Mouse (Mus musculus) cortical plate, adult 2 months (tissue): ENCODE measurements around the gene Snx4. TPM values are rescaled to one million over a fixed set of nuclear protein-coding genes. Genes with fewer than 3 reads are reported as not detected.

ENCODE experiments used
- H3K27ac ChIP-seq: fragments of 200-500 bp; 2 replicates; pipeline ENCODE4 v1.5.1; 2012; ENCODE audit warnings: low read length, control low read depth, inconsistent platforms; ENCODE audit not compliant: insufficient read depth
- H3K4me1 ChIP-seq: fragments of 200-500 bp; 2 replicates; pipeline ENCODE4 v1.6.1; 2011; ENCODE audit warnings: low read length; ENCODE audit not compliant: control insufficient read depth, insufficient read depth
- H3K4me3 ChIP-seq: fragments of 200-500 bp; 2 replicates; pipeline ENCODE4 v1.5.1; 2011; ENCODE audit warnings: mild to moderate bottlenecking, low read length, control low read depth; ENCODE audit not compliant: insufficient read depth
- CTCF ChIP-seq: fragments of 200-500 bp; IDR thresholded peaks from 2 replicates; pipeline ENCODE4 v1.5.1; 2011; ENCODE audit warnings: mild to moderate bottlenecking, control low read depth, low read length; ENCODE audit not compliant: insufficient read depth; ENCODE audit errors: extremely low read depth
- POLR2A ChIP-seq: fragments of 200-500 bp; IDR thresholded peaks from 2 replicates; pipeline ENCODE4 v1.6.1; 2011; ENCODE audit warnings: mild to moderate bottlenecking, low read length, control low read depth; ENCODE audit not compliant: insufficient read depth; ENCODE audit errors: extremely low read depth
- polyA plus RNA-seq: library from polyadenylated mRNA; depleted of rRNA; stranded (reverse); fragments of >200 nt; gene quantifications from 2 replicates; pipeline ENCODE4 v1.2.3, GENCODE M21; 2012

Snx4 gene
- polyA plus RNA-seq, 1 experiment: 24.3 TPM

DNA sequence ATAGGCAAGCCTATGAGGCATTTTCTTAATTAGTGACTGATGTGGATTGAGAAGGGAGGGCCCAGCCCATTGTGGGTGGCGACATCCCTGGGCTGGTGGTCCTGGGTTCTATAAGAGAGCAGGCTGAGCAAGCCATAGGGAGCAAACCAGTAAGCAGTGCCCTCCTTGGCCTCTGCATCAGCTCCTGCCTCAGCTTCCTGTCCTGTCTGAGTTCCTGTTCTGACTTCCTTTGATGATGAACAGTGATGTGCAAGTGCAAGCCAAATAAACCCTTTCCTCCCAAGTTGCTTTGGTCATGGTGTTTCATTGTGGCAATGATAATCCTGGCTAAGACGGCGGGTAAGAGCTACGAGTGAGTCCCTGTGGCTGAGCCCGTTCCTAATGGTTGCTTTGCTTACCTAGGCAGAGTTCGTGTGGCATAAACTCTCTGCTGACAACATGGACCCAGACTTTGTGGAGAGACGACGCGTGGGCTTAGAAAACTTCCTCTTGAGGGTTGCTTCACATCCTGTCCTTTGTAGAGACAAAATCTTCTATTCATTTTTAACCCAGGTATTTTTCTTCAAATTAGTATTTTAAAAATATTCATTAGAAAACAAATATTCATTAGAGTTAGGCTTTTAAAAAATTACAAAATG lies 16.5 kb downstream of the Snx4 start:
- H3K27ac ChIP-seq: no peak overlapping the region
- H3K4me1 ChIP-seq: no peaks in the 10 kb centered on the region
- TF ChIP-seq POLR2A: no peak
- TF ChIP-seq CTCF: no peak
- no peak overlapping the region for H3K4me3 ChIP-seq

DNA sequence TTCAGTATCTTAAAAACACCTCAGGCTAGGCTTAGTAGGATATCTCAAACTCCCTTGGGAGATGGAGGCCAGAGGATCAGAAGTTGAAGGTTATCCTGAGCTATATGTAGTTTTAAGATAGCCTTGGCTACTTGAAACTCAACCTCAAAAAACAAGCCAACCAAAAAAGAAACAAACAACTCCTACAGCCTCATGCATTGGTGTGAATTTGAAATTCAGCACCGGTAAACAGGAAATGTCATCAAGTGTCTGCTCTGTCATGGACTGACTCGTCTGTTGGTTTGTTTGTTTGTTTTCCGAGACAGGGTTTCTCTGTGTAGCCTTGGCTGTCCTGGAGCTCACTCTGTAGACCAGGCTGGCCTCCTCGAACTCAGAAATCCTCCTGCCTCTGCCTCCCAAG lies 20.6 kb downstream of the Snx4 start:
- Histone ChIP-seq H3K4me1 (no peaks in the 10 kb centered on the region), H3K27ac (no peak overlapping the region), H3K4me3 (no peak overlapping the region)
- TF ChIP-seq CTCF (no peak), POLR2A (no peak)

DNA sequence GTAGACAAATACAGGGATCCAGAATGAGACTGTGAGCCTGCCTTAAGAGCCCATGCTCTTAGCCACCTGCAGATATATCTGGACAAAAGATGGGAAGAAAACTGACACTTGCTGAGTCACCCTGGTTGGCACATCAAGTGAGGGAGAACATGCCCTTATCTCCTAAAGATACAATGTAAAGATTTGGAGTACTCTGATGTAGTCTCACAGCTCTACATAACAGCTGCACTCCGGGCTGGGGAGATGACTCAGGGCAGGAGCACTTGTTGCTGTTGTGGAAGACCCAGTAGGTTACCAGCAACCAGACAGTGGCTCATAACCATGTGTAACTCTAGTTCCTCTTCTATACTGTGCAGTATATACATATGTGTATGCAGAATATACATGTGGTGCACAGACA lies 31.8 kb downstream of the Snx4 start:
- no peaks in the 10 kb centered on the region for H3K4me1 ChIP-seq
- no peak overlapping the region for H3K27ac ChIP-seq
- H3K4me3 ChIP-seq: no peak overlapping the region
- TF ChIP-seq POLR2A (no peak), CTCF (no peak)

DNA sequence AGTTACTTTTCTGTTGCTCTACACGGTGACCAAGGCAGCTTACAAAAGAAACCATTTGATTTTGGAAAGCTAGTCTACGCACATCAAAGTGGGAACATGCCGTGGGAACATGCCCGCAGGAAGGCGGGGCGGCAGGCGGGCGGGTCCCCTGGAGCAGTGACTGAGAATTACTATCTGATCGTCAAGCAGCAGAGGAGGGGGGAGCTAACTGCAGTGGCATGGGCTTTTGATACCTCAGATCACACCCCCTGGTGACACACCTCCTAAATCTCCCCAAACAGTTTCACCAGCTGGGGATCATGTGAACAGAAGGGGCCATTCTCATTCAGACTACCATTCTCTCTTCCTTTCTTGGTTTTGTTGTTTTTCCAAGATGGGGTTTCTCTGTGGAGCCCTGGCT lies 37.3 kb downstream of the Snx4 start:
- Histone ChIP-seq H3K4me3 (no peak overlapping the region), H3K4me1 (no peaks in the 10 kb centered on the region), H3K27ac (no peak overlapping the region)
- TF ChIP-seq CTCF (no peak), POLR2A (no peak)

DNA sequence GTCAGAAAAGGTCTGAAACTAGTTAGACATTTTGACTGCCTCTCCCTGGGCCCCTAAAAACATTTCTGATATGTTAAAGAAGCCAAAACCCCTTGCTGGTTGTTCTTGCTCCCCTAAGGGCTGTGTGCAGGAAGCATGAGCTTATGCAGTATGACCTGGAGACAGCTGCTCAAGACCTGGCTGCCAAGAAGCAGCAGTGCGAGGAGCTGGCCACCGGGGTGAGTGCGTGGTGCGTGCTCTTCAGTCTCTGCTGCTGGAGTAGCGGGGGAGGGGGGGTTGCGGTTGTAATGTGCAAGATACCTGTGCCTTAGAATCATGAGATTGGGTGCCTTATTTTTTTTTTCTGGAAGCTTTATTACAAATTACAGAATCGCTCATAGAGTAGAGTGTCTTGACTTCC lies 38.7 kb downstream of the Snx4 start:
- TF ChIP-seq CTCF (no peak), POLR2A (no peak)
- Histone ChIP-seq H3K4me3 (no peak overlapping the region), H3K27ac (no peak overlapping the region), H3K4me1 (no peaks in the 10 kb centered on the region)

DNA sequence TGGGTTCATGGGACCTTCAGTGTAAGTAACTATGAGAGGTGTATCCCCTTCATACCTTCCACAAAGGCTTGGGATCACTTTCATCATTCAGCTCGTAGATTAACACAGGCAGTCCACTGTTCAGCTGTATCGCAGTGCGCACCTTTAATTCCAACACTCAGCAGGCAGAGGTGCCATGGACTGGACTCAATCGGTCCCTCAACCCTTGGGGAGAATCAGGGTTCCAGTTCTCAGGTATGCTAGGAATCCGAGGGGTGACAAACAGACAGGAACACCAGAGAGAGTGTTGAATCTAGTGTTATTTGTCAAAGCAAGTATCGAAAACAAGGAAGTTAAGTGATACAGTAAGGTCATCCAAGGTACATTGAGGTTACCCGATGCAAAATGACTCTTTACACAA lies 41.0 kb downstream of the Snx4 start:
- H3K4me3 ChIP-seq: no peak overlapping the region
- TF ChIP-seq POLR2A (no peak), CTCF (no peak)
- H3K4me1 ChIP-seq: no peaks in the 10 kb centered on the region
- no peak overlapping the region for H3K27ac ChIP-seq

DNA sequence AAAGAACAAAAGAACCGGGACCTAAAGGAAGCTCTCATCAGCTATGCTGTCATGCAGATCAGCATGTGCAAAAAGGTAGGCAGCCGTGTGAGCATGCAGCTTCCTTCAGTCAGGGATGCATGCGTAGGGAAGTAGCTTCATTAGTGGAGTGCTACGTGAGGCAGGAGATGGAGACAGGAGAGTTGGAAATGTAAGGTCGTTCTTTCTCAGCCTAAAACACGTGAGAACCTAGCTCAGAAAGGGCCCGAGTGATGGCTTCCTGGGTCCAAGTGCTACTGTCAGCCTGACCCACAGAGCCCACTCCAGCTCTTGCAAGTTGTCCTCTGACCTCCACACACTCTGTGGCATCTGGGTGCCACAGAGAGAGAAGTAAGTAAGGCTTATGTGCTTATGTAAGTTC lies 43.4 kb downstream of the Snx4 start:
- TF ChIP-seq POLR2A (no peak), CTCF (no peak)
- Histone ChIP-seq H3K27ac (no peak overlapping the region), H3K4me1 (no peaks in the 10 kb centered on the region), H3K4me3 (no peak overlapping the region)

DNA sequence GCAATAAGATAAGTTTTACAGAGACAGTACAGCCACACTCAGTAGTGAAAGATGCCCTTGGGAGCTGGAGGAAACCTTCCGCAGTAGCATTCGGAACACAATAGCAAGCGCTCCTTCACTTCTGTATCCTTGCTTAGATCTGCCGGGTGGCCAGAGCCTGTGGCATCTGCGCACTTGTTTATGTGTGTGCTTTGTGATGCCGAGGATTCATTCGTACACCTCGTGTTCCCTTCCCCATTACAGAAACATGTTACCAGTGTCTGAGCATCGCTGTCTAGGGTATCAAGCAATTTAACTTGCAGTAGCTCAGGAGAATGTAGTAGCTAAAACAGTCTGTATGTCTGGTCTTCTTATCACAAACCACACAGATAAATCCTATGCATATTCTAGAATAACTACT lies 44.1 kb downstream of the Snx4 start:
- H3K27ac ChIP-seq: no peak overlapping the region
- no peak overlapping the region for H3K4me3 ChIP-seq
- no peaks in the 10 kb centered on the region for H3K4me1 ChIP-seq
- no peak for TF ChIP-seq CTCF
- TF ChIP-seq POLR2A: no peak

DNA sequence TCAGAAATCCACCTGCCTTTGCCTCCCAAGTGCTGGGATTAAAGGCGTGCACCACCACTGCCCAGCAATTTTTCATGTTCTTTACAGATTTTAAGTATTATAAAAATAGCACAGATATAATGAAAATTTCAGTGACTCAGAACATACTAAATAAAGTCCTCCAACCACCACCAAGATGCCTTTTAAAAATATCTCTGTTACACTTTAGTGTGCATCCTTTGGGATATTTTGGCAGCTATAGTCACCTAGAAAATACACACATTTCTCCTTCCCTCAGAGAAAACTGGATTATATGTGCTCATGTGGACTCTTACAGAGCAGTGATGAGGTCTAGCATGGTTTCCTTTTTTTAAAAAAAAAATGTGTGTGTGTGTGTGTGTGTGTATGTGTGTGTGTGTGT lies 46.3 kb downstream of the Snx4 start:
- no peak overlapping the region for H3K4me3 ChIP-seq
- TF ChIP-seq CTCF (no peak), POLR2A (no peak)
- 0 out of 2 replicates have a peak overlapping the region, but pooled peaks have one; percentile 13 for H3K27ac ChIP-seq
- no peaks in the 10 kb centered on the region for H3K4me1 ChIP-seq

DNA sequence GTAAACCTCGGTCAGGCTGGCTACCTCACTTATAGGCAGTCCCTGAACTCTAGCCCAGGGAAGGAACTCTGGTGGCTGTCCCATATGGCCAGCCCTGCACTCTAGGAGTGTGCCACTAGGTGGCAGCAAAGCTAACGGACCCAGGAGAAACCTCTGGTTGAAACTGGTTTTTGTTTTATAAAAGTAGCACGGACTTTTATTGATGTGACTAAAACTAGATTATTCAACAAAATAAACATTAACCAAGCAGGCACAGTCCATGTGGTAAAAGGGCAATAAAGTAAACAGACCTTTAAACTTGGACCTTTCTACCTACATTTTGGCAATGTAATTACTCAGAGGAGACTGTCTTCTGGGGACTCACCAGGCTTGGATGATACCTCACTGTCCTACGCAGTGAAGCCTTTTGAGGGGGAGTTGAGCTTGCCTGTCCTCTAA lies 55.4 kb downstream of the Snx4 start:
- Histone ChIP-seq H3K4me1 (no peaks in the 10 kb centered on the region), H3K4me3 (no peak overlapping the region), H3K27ac (no peak overlapping the region)
- TF ChIP-seq POLR2A (no peak), CTCF (peak; percentile 76)
